In the genomic region with DNA sequence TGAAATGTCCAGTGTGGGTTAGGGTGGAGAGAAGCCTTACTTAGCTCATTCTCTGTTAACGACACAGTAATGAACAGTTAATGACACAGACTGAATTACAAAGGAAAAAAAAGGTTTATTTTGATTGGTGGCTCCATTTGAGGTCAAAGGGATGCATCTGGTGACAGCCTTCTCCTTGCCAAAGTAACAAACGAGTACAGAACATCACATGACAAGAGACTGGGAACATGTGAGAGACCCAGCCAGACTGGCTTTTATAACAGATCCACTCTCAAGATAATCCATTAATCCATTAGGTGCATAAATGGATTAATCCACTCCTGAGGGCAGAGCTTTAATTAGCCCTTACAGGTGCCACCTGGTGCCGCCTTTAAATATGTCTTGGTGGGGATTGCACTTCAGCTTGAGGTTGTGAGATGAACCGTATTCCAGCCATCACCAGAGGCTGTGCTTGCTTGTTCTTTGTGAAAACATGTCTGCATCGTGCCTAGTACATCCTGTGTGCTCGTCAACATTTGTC, we compare ENCODE assay signal across 18 mouse cellular contexts.
DNase-seq lines count a peak whose midpoint lies in the region; ATAC-seq and TF ChIP-seq lines count a peak whose summit lies in the region.
"Had no signal": no experiment of that assay in that cellular context is flagged by ENCODE, and none has a peak within 500 bp of the region (broad histone marks: within the 10 kb centered on the region; RNA-seq: fewer than 3 reads in every experiment).

No protein-coding gene starts in this region.

- no peak overlapping the region for H3K4me2 ChIP-seq in hindbrain, embryonic 11.5 days (replicated peaks; ENCODE audit: low read depth, low read length)
- H3K4me2 ChIP-seq in midbrain, postnatal 0 days (ENCODE audit: low read depth, low read length, poor library complexity, severe bottlenecking), result no peak overlapping the region
- H3K4me2 ChIP-seq: heart, embryonic 15.5 days; intestine, embryonic 15.5 days; limb, embryonic 12.5 days; liver, embryonic 15.5 days had no signal

- H3K36me3 ChIP-seq in hindbrain, embryonic 10.5 days, result 0 out of 2 replicates have a peak, but pooled peaks cover 3% of the 10 kb centered on the region
- no peaks in the 10 kb centered on the region for H3K36me3 ChIP-seq in hindbrain, embryonic 11.5 days (ENCODE audit: control insufficient read depth, insufficient read depth, low read length)
- no peaks in the 10 kb centered on the region for H3K36me3 ChIP-seq in midbrain, embryonic 10.5 days
- no peaks in the 10 kb centered on the region for H3K36me3 ChIP-seq in midbrain, postnatal 0 days (ENCODE audit: insufficient read depth, low read length)
- H3K36me3 ChIP-seq: heart, embryonic 15.5 days; intestine, embryonic 15.5 days; limb, embryonic 12.5 days; liver, embryonic 15.5 days had no signal

- peaks cover 52% of the 10 kb centered on the region for H3K4me1 ChIP-seq in hindbrain, embryonic 10.5 days (replicated peaks)
- H3K4me1 ChIP-seq in hindbrain, embryonic 11.5 days (replicated peaks; ENCODE audit: control insufficient read depth, insufficient read depth, low read length), result no peaks in the 10 kb centered on the region; the same call in 1 of the 2 replicates
- peaks cover 49% of the 10 kb centered on the region for H3K4me1 ChIP-seq in midbrain, embryonic 10.5 days
- no peaks in the 10 kb centered on the region for H3K4me1 ChIP-seq in midbrain, postnatal 0 days (ENCODE audit: insufficient read depth, low read length)

- peak overlapping the region; percentile 56; the same call in 1 of the 2 replicates for H3K27ac ChIP-seq in hindbrain, embryonic 10.5 days
- H3K27ac ChIP-seq in hindbrain, embryonic 11.5 days (ENCODE audit: low read depth, low read length), result no peak overlapping the region
- H3K27ac ChIP-seq in midbrain, embryonic 10.5 days (replicated peaks), result peak overlapping the region; percentile 33; the same call in 1 of the 2 replicates
- no peak overlapping the region for H3K27ac ChIP-seq in midbrain, postnatal 0 days (ENCODE audit: low read depth, low read length)
- H3K27ac ChIP-seq: intestine, embryonic 15.5 days; limb, embryonic 12.5 days; liver, embryonic 15.5 days had no signal

- H3K4me3 ChIP-seq in hindbrain, embryonic 10.5 days, result no peak overlapping the region
- H3K4me3 ChIP-seq in hindbrain, embryonic 11.5 days (ENCODE audit: low read depth, low read length), result no peak overlapping the region
- H3K4me3 ChIP-seq in midbrain, embryonic 10.5 days, result no peak overlapping the region
- no peak overlapping the region for H3K4me3 ChIP-seq in midbrain, postnatal 0 days (ENCODE audit: low read depth, low read length)
- H3K4me3 ChIP-seq: erythroblast, embryonic 14.5 days; heart, embryonic 15.5 days; intestine, embryonic 15.5 days; limb, embryonic 12.5 days; liver, embryonic 15.5 days had no signal

- ATAC-seq in hindbrain, embryonic 11.5 days (ENCODE audit: low FRiP score), result no peak
- ATAC-seq in midbrain, postnatal 0 days (ENCODE audit: low FRiP score), result no peak
- ATAC-seq: forebrain, postnatal 0 days; intestine, embryonic 15.5 days; lung, postnatal 0 days had no signal

- H3K9ac ChIP-seq in hindbrain, embryonic 11.5 days (ENCODE audit: low read depth, low read length), result no peak overlapping the region
- H3K9ac ChIP-seq in midbrain, postnatal 0 days (replicated peaks; ENCODE audit: low read length, poor library complexity, severe bottlenecking), result no peak overlapping the region
- H3K9ac ChIP-seq: forebrain, postnatal 0 days; heart, embryonic 15.5 days; intestine, embryonic 15.5 days; limb, embryonic 12.5 days; liver, embryonic 15.5 days had no signal

- no peaks in the 10 kb centered on the region for H3K9me3 ChIP-seq in hindbrain, embryonic 10.5 days
- no peaks in the 10 kb centered on the region for H3K9me3 ChIP-seq in hindbrain, embryonic 11.5 days (ENCODE audit: control insufficient read depth, low read length)
- H3K9me3 ChIP-seq in midbrain, embryonic 10.5 days (replicated peaks), result no peaks in the 10 kb centered on the region
- no peaks in the 10 kb centered on the region for H3K9me3 ChIP-seq in midbrain, postnatal 0 days (ENCODE audit: low read length)
- H3K9me3 ChIP-seq: heart, embryonic 15.5 days; intestine, embryonic 15.5 days; limb, embryonic 12.5 days; liver, embryonic 15.5 days had no signal

- no peak for TF ChIP-seq CTCF in midbrain, postnatal 0 days (IDR thresholded peaks at IDR 0.05)

- H3K27me3 ChIP-seq in hindbrain, embryonic 10.5 days (ENCODE audit: insufficient read depth, poor library complexity, severe bottlenecking), result no peaks in the 10 kb centered on the region
- H3K27me3 ChIP-seq in hindbrain, embryonic 11.5 days (ENCODE audit: control insufficient read depth, insufficient read depth, low read length), result no peaks in the 10 kb centered on the region
- H3K27me3 ChIP-seq in midbrain, embryonic 10.5 days (ENCODE audit: low read depth, poor library complexity, severe bottlenecking), result no peaks in the 10 kb centered on the region
- no peaks in the 10 kb centered on the region for H3K27me3 ChIP-seq in midbrain, postnatal 0 days (ENCODE audit: insufficient read depth, low read length)
- H3K27me3 ChIP-seq: heart, embryonic 15.5 days; intestine, embryonic 15.5 days; limb, embryonic 12.5 days; liver, embryonic 15.5 days had no signal

- DNase-seq in heart, adult 11 months, result peak; percentile 94
- no peak for DNase-seq in heart, postnatal 14 days
- DNase-seq in hindbrain, embryonic 10.5 days (ENCODE audit: low spot score), result no peak
- no peak for DNase-seq in hindbrain, embryonic 11.5 days (ENCODE audit: low spot score)
- DNase-seq in midbrain, embryonic 10.5 days (ENCODE audit: low spot score), result no peak
- DNase-seq in midbrain, postnatal 0 days (ENCODE audit: low spot score), result no peak
- peak; percentile 41 for DNase-seq in adipocyte (ENCODE audit: low spot score)
- DNase-seq in cerebellum, adult 8-10 months, result no peak
- DNase-seq: adrenal gland, postnatal 14 days; cerebellum, adult 2 months; forebrain, postnatal 0 days; kidney, postnatal 14 days had no signal

- WGBS in hindbrain, embryonic 10.5 days, result 87% methylated on average over 6 of the region's 6 CpGs
- 75% methylated on average over 6 of the region's 6 CpGs for WGBS in hindbrain, embryonic 11.5 days
- 78% methylated on average over 6 of the region's 6 CpGs for WGBS in midbrain, embryonic 10.5 days
- WGBS in midbrain, postnatal 0 days, result 38% methylated on average over 6 of the region's 6 CpGs

- intact Hi-C loops in heart, postnatal 14 days (cut with DNase I), result no loop called here

Comparison
In these comparisons a context has a peak if more than half of its experiments do, and no peak if none do; other contexts are left out.
1. DNase-seq: peak in heart, adult 11 months (single experiment) and adipocyte (single experiment); none in heart, postnatal 14 days (0 of 2), hindbrain, embryonic 10.5 days (single experiment), hindbrain, embryonic 11.5 days (single experiment), midbrain, embryonic 10.5 days (single experiment), midbrain, postnatal 0 days (single experiment) and cerebellum, adult 8-10 months (single experiment).
2. H3K27ac ChIP-seq: peak in hindbrain, embryonic 10.5 days (single experiment) and midbrain, embryonic 10.5 days (single experiment); none in hindbrain, embryonic 11.5 days (single experiment) and midbrain, postnatal 0 days (single experiment).